Comparison of ENCODE assay signal across 18 mouse cellular contexts in the genomic region with DNA sequence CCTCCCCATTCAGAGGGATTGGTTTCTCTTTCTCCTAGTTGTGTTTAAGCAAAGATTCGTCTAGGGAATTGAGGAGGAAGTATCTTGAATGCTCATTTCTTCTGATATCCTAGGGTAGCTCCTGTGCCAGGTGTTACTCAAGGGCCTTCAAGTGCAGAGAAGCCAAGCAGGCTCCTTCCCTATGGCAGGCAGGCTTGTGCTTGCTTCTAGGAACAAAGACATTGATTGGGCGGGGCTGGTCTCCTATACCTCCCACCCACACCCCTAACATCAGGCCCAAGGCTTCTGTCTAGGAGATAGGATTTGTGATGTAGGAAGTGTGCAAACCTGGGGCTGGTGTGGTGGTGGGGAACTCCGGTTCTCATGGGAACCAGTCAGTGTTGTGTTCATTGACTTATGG. TPM values are rescaled to one million over a fixed set of nuclear protein-coding genes. Genes with fewer than 3 reads are reported as not detected.
DNase-seq lines count a peak whose midpoint lies in the region; ATAC-seq and TF ChIP-seq lines count a peak whose summit lies in the region.
"Had no signal": no experiment of that assay in that cellular context is flagged by ENCODE, and none has a peak within 500 bp of the region (broad histone marks: within the 10 kb centered on the region; RNA-seq: fewer than 3 reads in every experiment).

No protein-coding gene starts in this region.

- 0 out of 2 replicates have a peak overlapping the region, but pooled peaks have one; percentile 13 for H3K4me2 ChIP-seq in heart, embryonic 15.5 days
- peak overlapping the region; percentile 79 for H3K4me2 ChIP-seq in CH12.LX (ENCODE audit: insufficient read depth, low read depth, poor library complexity, severe bottlenecking)
- H3K4me2 ChIP-seq in limb, embryonic 13.5 days (replicated peaks): peak overlapping the region; percentile 35; the same call in 1 of the 2 replicates

- peaks cover 3% of the 10 kb centered on the region for H3K79me2 ChIP-seq in CH12.LX (replicated peaks; ENCODE audit: control insufficient read depth, extremely low read depth, insufficient read depth, poor library complexity, severe bottlenecking)

- no peak for TF ChIP-seq CTCF in CH12.LX (conservative IDR thresholded peaks at IDR 0.05 in 1 of 2, IDR thresholded peaks at IDR 0.05 in 1 of 2; ENCODE audit: low read depth in 2 of 2, low read length in 2 of 2)

- no peak for DNase-seq in heart, postnatal 36 days
- no peak for DNase-seq in CH12.LX (ENCODE audit: extremely low read depth)
- DNase-seq in embryonic facial prominence, embryonic 10.5 days (ENCODE audit: low spot score): no peak
- no peak for DNase-seq in ovary, adult 18-20 months (ENCODE audit: low spot score)
- no peak for DNase-seq in MN1 (ENCODE audit: low spot score)
- DNase-seq: adrenal gland, postnatal 25 days; cerebellum, adult 18-20 months; kidney, adult 9 months; layer of hippocampus, adult 9-11 months; left cerebral cortex, postnatal 4 days; right cerebral cortex, adult 18-20 months; thymus, postnatal 4 days had no signal

- intact Hi-C loops in heart, postnatal 36 days (cut with DNase I): loop anchor here (10.0 kb wide), 1 partner anchor 442 kb away; the partner anchor contains the start of gene Cfap46

- TF ChIP-seq RAD21 in CH12.LX (IDR thresholded peaks at IDR 0.05; ENCODE audit: low read depth, low read length): no peak

- H3K9me3 ChIP-seq in heart, embryonic 15.5 days (replicated peaks): no peaks in the 10 kb centered on the region
- H3K9me3 ChIP-seq in CH12.LX (replicated peaks; ENCODE audit: low read length): no peaks in the 10 kb centered on the region
- H3K9me3 ChIP-seq in embryonic facial prominence, embryonic 10.5 days: no peaks in the 10 kb centered on the region
- no peaks in the 10 kb centered on the region for H3K9me3 ChIP-seq in limb, embryonic 13.5 days
- H3K9me3 ChIP-seq: hindbrain, embryonic 10.5 days had no signal

- H3K27me3 ChIP-seq in heart, embryonic 15.5 days: no peaks in the 10 kb centered on the region
- H3K27me3 ChIP-seq in CH12.LX (replicated peaks): no peaks in the 10 kb centered on the region
- H3K27me3 ChIP-seq in embryonic facial prominence, embryonic 10.5 days (replicated peaks; ENCODE audit: low read depth, poor library complexity, severe bottlenecking): no peaks in the 10 kb centered on the region
- peaks cover 3% of the 10 kb centered on the region; the same call in 1 of the 2 replicates for H3K27me3 ChIP-seq in limb, embryonic 13.5 days

- no peak overlapping the region for H3K9ac ChIP-seq in heart, embryonic 15.5 days
- H3K9ac ChIP-seq in CH12.LX (ENCODE audit: insufficient read depth, low read depth): peak overlapping the region; percentile 38
- H3K9ac ChIP-seq in limb, embryonic 13.5 days: no peak overlapping the region

- TF ChIP-seq EP300 in CH12.LX (IDR thresholded peaks at IDR 0.05; ENCODE audit: low read length): no peak

- dilution Hi-C loops in CH12.LX (cut with MboI; ENCODE audit: extremely low pct_ligation_motif_present, extremely low pct_unique_long_range_greater_than_20kb, low sequenced_read_pairs): no loop called here

- 86% methylated on average over 3 of the region's 3 CpGs for WGBS in heart, embryonic 15.5 days
- 84% methylated on average over 3 of the region's 3 CpGs for whole genome bisulfite sequencing in embryonic facial prominence, embryonic 10.5 days
- 80% methylated on average over 3 of the region's 3 CpGs for WGBS in limb, embryonic 13.5 days

- H3K4me3 ChIP-seq in heart, embryonic 15.5 days: no peak overlapping the region
- peak overlapping the region; percentile 45 to 64 (median 52) for H3K4me3 ChIP-seq in CH12.LX (replicated peaks in 1 of 3; ENCODE audit: low read depth in 2 of 3, low read length in 2 of 3, poor library complexity in 1 of 3)
- peak overlapping the region; percentile 17; the same call in 1 of the 2 replicates for H3K4me3 ChIP-seq in embryonic facial prominence, embryonic 10.5 days
- H3K4me3 ChIP-seq in limb, embryonic 13.5 days: no peak overlapping the region

- no peak for TF ChIP-seq POLR2A in CH12.LX (IDR thresholded peaks at IDR 0.05; ENCODE audit: low read depth, low read length)

- no peak overlapping the region for H3K27ac ChIP-seq in heart, embryonic 15.5 days
- no peak overlapping the region for H3K27ac ChIP-seq in CH12.LX (ENCODE audit: insufficient read depth, low read depth)
- H3K27ac ChIP-seq in embryonic facial prominence, embryonic 10.5 days (replicated peaks): no peak overlapping the region
- no peak overlapping the region for H3K27ac ChIP-seq in limb, embryonic 13.5 days
- H3K27ac ChIP-seq: hindbrain, embryonic 10.5 days had no signal

- peaks cover 8% of the 10 kb centered on the region for H3K4me1 ChIP-seq in heart, embryonic 15.5 days (replicated peaks)
- H3K4me1 ChIP-seq in CH12.LX (ENCODE audit: control insufficient read depth in 1 of 2, insufficient read depth in 2 of 2): peaks cover 14 to 63% of the 10 kb centered on the region in 2 experiments
- peaks cover 18% of the 10 kb centered on the region for H3K4me1 ChIP-seq in embryonic facial prominence, embryonic 10.5 days
- peaks cover 14% of the 10 kb centered on the region for H3K4me1 ChIP-seq in limb, embryonic 13.5 days

- ATAC-seq in heart, embryonic 15.5 days (replicated peaks; ENCODE audit: insufficient number of reproducible peaks, insufficient read depth, low FRiP score, low read depth): no peak
- no peak for ATAC-seq in limb, embryonic 13.5 days (ENCODE audit: low FRiP score, low read depth)
- no peak for ATAC-seq in cerebellum, adult (ENCODE audit: insufficient number of reproducible peaks, low FRiP score, low TSS enrichment)
- ATAC-seq: forebrain, embryonic 14.5 days had no signal

- in situ Hi-C loops in CH12.LX (cut with MboI; ENCODE audit: low pct_ligation_motif_present, low pct_unique_long_range_greater_than_20kb, low sequenced_read_pairs): no loop called here

- peaks cover 9% of the 10 kb centered on the region for H3K36me3 ChIP-seq in heart, embryonic 15.5 days
- peaks cover 18 to 31% of the 10 kb centered on the region in 2 experiments for H3K36me3 ChIP-seq in CH12.LX (replicated peaks in 1 of 2; ENCODE audit: control insufficient read depth in 1 of 2, insufficient read depth in 1 of 2, low read length in 1 of 2)
- H3K36me3 ChIP-seq in embryonic facial prominence, embryonic 10.5 days (replicated peaks): peaks cover 25% of the 10 kb centered on the region
- H3K36me3 ChIP-seq in limb, embryonic 13.5 days: peaks cover 23% of the 10 kb centered on the region

TF ChIP-seq in CH12.LX, 34 proteins besides CTCF, POLR2A, EP300 and RAD21:
- TF ChIP-seq E2F4 (IDR thresholded peaks at IDR 0.05; ENCODE audit: insufficient replicate concordance, low read depth, low read length): no peak

RNA-seq across cellular contexts. Expression of gene Mtg1, which starts 10.4 kb away (rescaled TPM):
- polyA plus RNA-seq in heart, embryonic 15.5 days (2015; fragmentation: Nextera tagmentation; extraction: Ambion mirVana): 27.8 and 33.4 TPM in 2 replicates
- total RNA-seq in heart, postnatal 36 days (2021): 10 to 100 TPM; 24.7 to 28.3 TPM
- total RNA-seq in CH12.LX (2012; rRNA removed) (19.3 and 26.6 TPM in 2 replicates), CH12.LX (2014; rRNA removed) (20.7 and 29.4 TPM in 2 replicates)
- 39.6 and 39.8 TPM in 2 replicates for polyA plus RNA-seq in CH12.LX (2012; ENCODE audit: insufficient read length, low read depth)
- 25.3 and 31.3 TPM in 2 replicates for polyA plus RNA-seq in embryonic facial prominence, embryonic 10.5 days (2016; fragmentation: Nextera tagmentation; extraction: Ambion mirVana)
- polyA plus RNA-seq in limb, embryonic 13.5 days (2015; fragmentation: Nextera tagmentation; extraction: Ambion mirVana): 22.7 and 23.6 TPM in 2 replicates

RNA-seq across cellular contexts. Expression of gene Echs1, which starts 10.7 kb away (rescaled TPM):
- polyA plus RNA-seq in heart, embryonic 15.5 days (2015; fragmentation: Nextera tagmentation; extraction: Ambion mirVana): 192 and 217 TPM in 2 replicates
- 100 to 1,000 TPM; 458 to 480 TPM for total RNA-seq in heart, postnatal 36 days (2021)
- 39.8 and 43.3 TPM in 2 replicates for total RNA-seq in CH12.LX (2012; rRNA removed)
- 72.0 and 74.4 TPM in 2 replicates for total RNA-seq in CH12.LX (2014; rRNA removed)
- polyA plus RNA-seq in CH12.LX (2012; ENCODE audit: insufficient read length, low read depth): 43.8 and 47.8 TPM in 2 replicates
- 174 and 178 TPM in 2 replicates for polyA plus RNA-seq in embryonic facial prominence, embryonic 10.5 days (2016; fragmentation: Nextera tagmentation; extraction: Ambion mirVana)
- polyA plus RNA-seq in limb, embryonic 13.5 days (2015; fragmentation: Nextera tagmentation; extraction: Ambion mirVana): 150 and 151 TPM in 2 replicates

RNA-seq across cellular contexts. Expression of gene Paox, which starts 11.3 kb away (rescaled TPM):
- 11.1 and 11.7 TPM in 2 replicates for polyA plus RNA-seq in heart, embryonic 15.5 days (2015; fragmentation: Nextera tagmentation; extraction: Ambion mirVana)
- total RNA-seq in heart, postnatal 36 days (2021): 1 to 10 TPM; 3.3 to 5.1 TPM
- total RNA-seq in CH12.LX (2012; rRNA removed) (40.0 and 42.3 TPM in 2 replicates), CH12.LX (2014; rRNA removed) (34.5 and 36.6 TPM in 2 replicates)
- polyA plus RNA-seq in CH12.LX (2012; ENCODE audit: insufficient read length, low read depth): 30.4 and 39.7 TPM in 2 replicates
- polyA plus RNA-seq in embryonic facial prominence, embryonic 10.5 days (2016; fragmentation: Nextera tagmentation; extraction: Ambion mirVana): 18.6 and 21.3 TPM in 2 replicates
- polyA plus RNA-seq in limb, embryonic 13.5 days (2015; fragmentation: Nextera tagmentation; extraction: Ambion mirVana): 18.9 and 19.6 TPM in 2 replicates

RNA-seq across cellular contexts. Expression of gene Fuom, which starts 24.7 kb away (rescaled TPM):
- 79.5 and 107 TPM in 2 replicates for polyA plus RNA-seq in heart, embryonic 15.5 days (2015; fragmentation: Nextera tagmentation; extraction: Ambion mirVana)
- 10 to 100 TPM; 72.7 to 79.5 TPM for total RNA-seq in heart, postnatal 36 days (2021)
- 0.76 and 1.8 TPM in 2 replicates for total RNA-seq in CH12.LX (2012; rRNA removed)
- total RNA-seq in CH12.LX (2014; rRNA removed): not detected in 2 replicates
- polyA plus RNA-seq in CH12.LX (2012; ENCODE audit: insufficient read length, low read depth): 0.64 and 0.86 TPM in 2 replicates
- 12.4 and 15.9 TPM in 2 replicates for polyA plus RNA-seq in embryonic facial prominence, embryonic 10.5 days (2016; fragmentation: Nextera tagmentation; extraction: Ambion mirVana)
- 22.1 and 24.9 TPM in 2 replicates for polyA plus RNA-seq in limb, embryonic 13.5 days (2015; fragmentation: Nextera tagmentation; extraction: Ambion mirVana)

RNA-seq across cellular contexts. Expression of gene Sprn, which starts 27.7 kb away (rescaled TPM):
- 0.05 and 0.36 TPM in 2 replicates for polyA plus RNA-seq in heart, embryonic 15.5 days (2015; fragmentation: Nextera tagmentation; extraction: Ambion mirVana)
- total RNA-seq in heart, postnatal 36 days (2021): 1 to 10 TPM in 1 of 2 experiments, under 1 TPM in 1; 0.46 to 1.0 TPM
- total RNA-seq in CH12.LX (2012; rRNA removed): not detected in 2 replicates
- not detected in 2 replicates for total RNA-seq in CH12.LX (2014; rRNA removed)
- polyA plus RNA-seq in CH12.LX (2012; ENCODE audit: insufficient read length, low read depth): not detected in 2 replicates
- 0.15 and 0.67 TPM in 2 replicates for polyA plus RNA-seq in embryonic facial prominence, embryonic 10.5 days (2016; fragmentation: Nextera tagmentation; extraction: Ambion mirVana)
- 0.17 and 0.23 TPM in 2 replicates for polyA plus RNA-seq in limb, embryonic 13.5 days (2015; fragmentation: Nextera tagmentation; extraction: Ambion mirVana)
- polyA plus RNA-seq: C2C12 had no signal

Comparison
In these comparisons a context has a peak if more than half of its experiments do, and no peak if none do; other contexts are left out.
1. H3K4me2 ChIP-seq: peak in every context shown above with its lines; median percentile 79 in CH12.LX; 35 in limb, embryonic 13.5 days; 13 in heart, embryonic 15.5 days.
2. H3K4me3 ChIP-seq: peak in CH12.LX (3 of 3) and embryonic facial prominence, embryonic 10.5 days (single experiment); none in heart, embryonic 15.5 days (single experiment) and limb, embryonic 13.5 days (single experiment).